Mouse (Mus musculus) liver, embryonic 11.5 days (tissue): Measurements from ENCODE around the gene Gli1. TPM values are rescaled to one million over a fixed set of nuclear protein-coding genes. Genes with fewer than 3 reads are reported as not detected.

Source experiments
- ATAC-seq: fragments of 200-750 bp; cut with Nextera tagmentation; replicated peaks from 2 replicates; pipeline ENCODE4 v1.8.0; 2017; ENCODE audit warnings: moderate number of reproducible peaks, mild to moderate bottlenecking, moderate TSS enrichment, moderate library complexity; ENCODE audit not compliant: low FRiP score
- DNase-seq: peaks from one replicate; pipeline ENCODE4 v3.0.0-alpha.2; 2017; ENCODE audit warnings: low spot score
- H3K27ac ChIP-seq: fragments of 300-500 bp; sonication (generic); 2 replicates; pipeline ENCODE4 v1.5.1; 2014; ENCODE audit warnings: mild to moderate bottlenecking, low read depth, low read length, control low read depth
- H3K27me3 ChIP-seq: fragments of 300-500 bp; sonication (generic); replicated peaks from 2 replicates; pipeline ENCODE4 v1.6.1; 2014; ENCODE audit warnings: low read length, mixed read lengths; ENCODE audit not compliant: control insufficient read depth, insufficient read depth
- H3K36me3 ChIP-seq: fragments of 300-500 bp; sonication (generic); 2 replicates; pipeline ENCODE4 v1.6.1; 2014; ENCODE audit warnings: mild to moderate bottlenecking, low read length, moderate library complexity, mixed read lengths; ENCODE audit not compliant: control insufficient read depth, insufficient read depth
- H3K4me1 ChIP-seq: fragments of 300-500 bp; sonication (generic); replicated peaks from 2 replicates; pipeline ENCODE4 v1.6.1; 2014; ENCODE audit warnings: low read length, mixed read lengths; ENCODE audit not compliant: control insufficient read depth, insufficient read depth
- H3K4me2 ChIP-seq: fragments of 300-500 bp; sonication (generic); 2 replicates; pipeline ENCODE4 v1.6.1; 2014; ENCODE audit warnings: mild to moderate bottlenecking, control low read depth, moderate library complexity
- H3K4me3 ChIP-seq: fragments of 300-500 bp; sonication (generic); 2 replicates; pipeline ENCODE4 v1.5.1; 2014; ENCODE audit warnings: low read depth, low read length, control low read depth
- H3K9ac ChIP-seq: fragments of 300-500 bp; sonication (generic); 2 replicates; pipeline ENCODE4 v1.6.1; 2014; ENCODE audit warnings: low read depth, low read length, control low read depth
- H3K9me3 ChIP-seq: fragments of 300-500 bp; sonication (generic); 2 replicates; pipeline ENCODE4 v1.6.1; 2016; ENCODE audit warnings: low read length, inconsistent platforms, mixed read lengths; ENCODE audit not compliant: control insufficient read depth
- WGBS: fragments of 180-500 bp; shearing (Covaris S2); extraction: QIAGEN DNeasy Blood & Tissue Kit; methylation state at CpG from one replicate; pipeline ENCODE4 v1.1.7; 2014; 5-methylcytosine and 5-hydroxymethylcytosine counted together
- polyA plus RNA-seq: library from polyadenylated mRNA; unstranded; fragments of >200 nt; fragmentation: Nextera tagmentation; extraction: Ambion mirVana; gene quantifications from 2 replicates; pipeline ENCODE4 v1.2.1, GENCODE M21; 2014

Gli1 gene
- polyA plus RNA-seq, 1 experiment from 2014 or later: 2.1 TPM

DNA sequence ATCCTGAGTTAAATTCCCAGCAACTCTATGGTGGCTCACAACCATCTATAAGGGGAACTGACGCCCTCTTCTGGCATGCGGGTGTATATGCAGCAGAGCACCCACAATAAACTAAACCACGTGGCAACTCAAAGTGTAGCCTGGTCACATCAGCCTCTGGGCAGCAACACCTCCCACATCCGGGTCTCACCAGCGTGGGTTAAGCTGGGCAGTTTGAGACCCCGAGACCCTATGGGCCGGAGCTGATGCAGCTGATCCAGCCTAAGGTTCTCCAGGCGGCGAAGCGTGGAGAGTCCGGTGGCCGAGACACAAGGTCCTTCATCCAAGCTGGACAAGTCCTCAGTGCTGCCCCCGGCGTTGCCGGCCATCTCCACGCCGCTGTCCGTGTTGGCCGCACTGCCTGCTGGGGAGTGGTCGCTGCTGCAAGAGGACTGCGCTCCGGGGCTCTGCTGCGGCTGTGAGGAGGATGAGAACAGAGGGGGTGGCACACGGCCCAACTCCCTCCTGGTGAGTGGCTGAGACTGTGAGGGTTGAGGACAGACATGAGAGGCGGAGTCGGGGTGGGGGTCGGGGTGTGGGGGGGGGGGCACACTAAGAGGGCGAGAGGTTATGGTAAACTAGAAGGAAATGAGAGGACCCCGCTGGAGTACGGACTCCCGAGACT lies 9.4 kb downstream of the Gli1 start:
- Histone ChIP-seq H3K9me3 (no peaks in the 10 kb centered on the region), H3K27me3 (peaks cover 12% of the 10 kb centered on the region), H3K9ac (0 out of 2 replicates have a peak overlapping the region, but pooled peaks have one; percentile 39), H3K27ac (no peak overlapping the region; the same call in 1 of the 2 replicates), H3K4me1 (0 out of 2 replicates have a peak, but pooled peaks cover 3% of the 10 kb centered on the region), H3K4me3 (peak overlapping the region; percentile 36), H3K4me2 (peak overlapping the region; percentile 62), H3K36me3 (peaks cover 5% of the 10 kb centered on the region; the same call in 1 of the 2 replicates)
- 31% methylated on average over 31 of the region's 31 CpGs for WGBS
- DNase-seq (peak; percentile 53), ATAC-seq (peak; percentile 47)

DNA sequence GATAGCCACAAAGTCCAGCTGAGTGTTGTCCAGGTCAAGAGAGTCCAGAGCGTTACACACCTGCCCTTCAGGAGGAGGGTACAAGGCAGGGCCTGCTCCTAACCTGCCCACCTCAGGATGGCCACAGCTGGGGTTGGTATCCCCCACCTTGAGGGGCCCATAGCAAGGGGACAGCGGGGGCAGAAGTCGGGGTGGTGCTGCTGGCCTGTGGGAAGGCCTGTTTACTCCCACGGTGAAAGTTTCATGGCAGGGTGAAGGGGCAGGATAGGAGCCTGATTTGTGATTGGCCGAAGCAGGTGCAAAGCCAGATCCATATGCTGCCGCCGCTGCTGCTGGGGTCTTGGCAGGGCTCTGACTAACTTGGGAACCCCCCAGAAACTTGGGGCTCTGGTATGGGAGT lies 11.6 kb downstream of the Gli1 start:
- Histone ChIP-seq H3K9ac (no peak overlapping the region), H3K27ac (no peak overlapping the region), H3K9me3 (no peaks in the 10 kb centered on the region), H3K27me3 (peaks cover 29% of the 10 kb centered on the region), H3K36me3 (peaks cover 5% of the 10 kb centered on the region; the same call in 1 of the 2 replicates), H3K4me3 (no peak overlapping the region), H3K4me1 (peaks cover 17% of the 10 kb centered on the region), H3K4me2 (no peak overlapping the region)
- ATAC-seq: no peak
- WGBS: 77% methylated on average over 7 of the region's 7 CpGs
- DNase-seq: no peak

DNA sequence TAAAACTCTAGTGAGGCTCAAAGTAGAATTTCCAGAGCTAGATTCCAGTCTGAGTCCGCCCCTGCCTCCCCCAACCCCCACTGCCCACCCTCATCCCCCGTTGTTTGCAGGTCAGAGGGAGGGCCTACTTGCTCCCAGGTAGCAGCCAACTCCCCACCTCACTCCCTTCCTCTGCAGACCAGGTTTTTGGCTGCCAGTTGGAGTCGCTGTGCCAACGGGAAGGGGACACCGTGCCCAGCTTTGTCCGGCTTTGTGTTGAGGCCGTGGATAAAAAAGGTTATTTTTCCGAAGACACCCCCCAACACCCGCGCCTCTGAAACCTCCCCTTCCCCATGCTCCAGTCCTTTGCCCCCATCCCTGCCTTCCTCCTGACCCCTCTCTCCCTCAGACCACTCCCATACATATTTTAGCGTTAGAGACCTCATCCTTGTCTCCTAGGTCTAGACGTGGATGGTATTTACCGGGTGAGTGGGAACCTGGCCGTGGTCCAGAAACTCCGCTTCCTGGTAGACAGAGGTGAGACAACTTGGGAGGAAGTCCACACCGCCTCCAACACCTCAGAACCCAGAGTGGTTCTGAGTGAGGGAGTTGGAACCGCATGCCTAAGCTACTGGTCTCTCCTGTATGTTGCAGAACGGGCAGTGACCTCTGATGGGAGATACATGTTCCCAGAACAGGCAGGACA lies 14.2 kb downstream of the Gli1 start:
- Histone ChIP-seq H3K27me3 (peaks cover 29% of the 10 kb centered on the region), H3K9me3 (no peaks in the 10 kb centered on the region), H3K9ac (no peak overlapping the region), H3K4me1 (peaks cover 37% of the 10 kb centered on the region), H3K27ac (no peak overlapping the region), H3K4me2 (peak overlapping the region; percentile 97), H3K4me3 (peak overlapping the region; percentile 70), H3K36me3 (peaks cover 3% of the 10 kb centered on the region; the same call in 1 of the 2 replicates)
- no peak for DNase-seq
- 68% methylated on average over 18 of the region's 18 CpGs for WGBS
- no peak for ATAC-seq

DNA sequence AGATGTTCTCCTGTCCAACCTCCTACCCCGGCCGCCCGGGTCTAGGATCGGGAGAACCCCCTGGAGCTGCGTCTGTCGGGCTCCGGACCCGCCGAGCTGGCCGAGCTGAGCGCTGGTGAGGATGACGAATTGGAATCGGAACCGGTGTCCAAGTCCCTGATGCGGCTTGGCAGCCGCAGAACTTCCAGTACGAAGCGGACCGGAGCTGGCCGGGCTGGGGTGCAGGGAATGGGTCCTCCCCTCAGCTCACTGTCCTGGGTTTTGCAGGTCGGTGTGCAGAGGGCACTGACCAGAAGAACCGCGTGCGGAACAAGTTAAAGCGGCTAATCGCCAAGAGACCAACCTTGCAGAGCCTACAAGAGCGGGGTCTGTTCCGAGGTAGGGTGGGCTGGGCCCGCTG lies 14.9 kb downstream of the Gli1 start:
- peak overlapping the region; percentile 85 for H3K9ac ChIP-seq
- ATAC-seq (no peak), DNase-seq (no peak)
- 8% methylated on average over 29 of the region's 29 CpGs for WGBS
- peak overlapping the region; percentile 97 for H3K4me2 ChIP-seq
- H3K9me3 ChIP-seq: no peaks in the 10 kb centered on the region
- peaks cover 29% of the 10 kb centered on the region for H3K27me3 ChIP-seq
- H3K4me3 ChIP-seq: peak overlapping the region; percentile 70
- peaks cover 3% of the 10 kb centered on the region; the same call in 1 of the 2 replicates for H3K36me3 ChIP-seq
- H3K4me1 ChIP-seq: peaks cover 37% of the 10 kb centered on the region
- H3K27ac ChIP-seq: no peak overlapping the region

DNA sequence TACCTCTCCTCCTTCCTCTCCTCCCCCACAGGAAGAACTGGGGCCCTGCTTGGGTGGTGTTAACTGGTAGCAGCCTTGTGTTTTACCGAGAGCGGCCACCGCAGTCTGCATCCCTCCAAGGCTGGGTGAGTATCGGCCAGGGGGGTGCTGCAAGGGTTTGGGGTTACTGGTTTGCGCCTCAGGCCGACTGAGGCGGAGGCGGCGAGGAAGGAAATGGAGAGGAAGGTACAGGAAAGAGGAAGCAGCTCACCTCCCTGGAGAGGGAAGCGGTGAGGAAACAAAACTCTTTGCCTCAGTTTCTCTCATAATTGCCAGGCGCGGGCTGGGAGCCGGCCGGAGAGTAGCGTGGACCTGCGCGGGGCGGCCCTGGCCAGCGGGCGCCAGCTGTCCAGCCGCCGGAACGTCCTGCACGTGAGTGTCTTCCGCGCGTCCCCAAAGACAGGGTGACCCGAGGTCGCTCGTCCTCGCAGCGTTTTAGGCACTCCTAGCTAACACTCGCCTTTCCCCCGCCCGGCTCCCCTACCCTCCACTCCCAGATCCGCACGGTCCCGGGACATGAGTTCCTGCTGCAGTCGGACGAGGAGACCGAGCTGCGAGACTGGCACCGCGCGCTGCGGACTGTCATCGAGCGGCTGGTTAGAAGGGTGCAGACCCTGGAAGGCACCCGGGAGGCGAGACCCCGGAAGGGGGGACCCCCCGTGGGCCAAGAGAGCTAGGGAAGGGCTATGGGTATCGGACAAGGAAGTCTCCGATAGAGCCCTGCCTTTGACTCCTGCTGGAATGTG lies 15.6 kb downstream of the Gli1 start:
- H3K4me3 ChIP-seq: peak overlapping the region; percentile 70
- peak; percentile 68 for DNase-seq
- H3K4me1 ChIP-seq: peaks cover 37% of the 10 kb centered on the region

DNA sequence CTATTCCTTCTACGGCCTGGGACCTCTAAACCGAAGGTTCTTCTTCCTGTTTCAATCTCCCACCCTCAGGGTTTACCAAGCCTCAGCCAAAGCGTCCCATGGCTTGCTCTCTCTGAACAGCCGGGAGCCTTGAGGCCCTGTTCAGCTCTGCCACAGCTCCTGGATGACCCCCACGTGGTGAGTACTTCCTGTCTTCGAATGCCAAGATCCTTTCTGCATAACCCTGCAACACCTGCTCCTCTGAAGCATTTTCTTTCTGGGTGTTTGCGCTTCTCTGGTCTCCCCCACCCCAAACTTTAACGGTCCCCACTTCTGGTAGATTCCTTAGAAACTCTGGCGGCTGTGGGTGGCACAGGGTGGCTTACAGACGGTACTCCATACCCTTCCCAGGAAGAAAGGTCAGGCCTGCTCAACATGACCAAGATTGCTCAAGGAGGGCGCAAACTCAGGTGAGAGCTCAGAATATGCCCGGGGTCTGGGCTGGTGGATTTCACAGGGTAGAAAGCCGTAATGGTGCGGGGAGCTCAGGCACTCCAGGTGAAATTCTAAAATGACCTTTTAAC lies 16.2 kb downstream of the Gli1 start:
- peaks cover 3% of the 10 kb centered on the region; the same call in 1 of the 2 replicates for H3K36me3 ChIP-seq
- H3K27me3 ChIP-seq: peaks cover 26% of the 10 kb centered on the region
- ATAC-seq: peak; percentile 8; the same call in 1 of the 2 replicates
- H3K9ac ChIP-seq: peak overlapping the region; percentile 85
- H3K4me3 ChIP-seq: peak overlapping the region; percentile 70
- DNase-seq: no peak
- H3K9me3 ChIP-seq: no peaks in the 10 kb centered on the region
- H3K27ac ChIP-seq: peak overlapping the region; percentile 60
- H3K4me1 ChIP-seq: peaks cover 37% of the 10 kb centered on the region
- WGBS: 24% methylated on average over 14 of the region's 14 CpGs
- peak overlapping the region; percentile 97 for H3K4me2 ChIP-seq

More for the DNA sequence above, 15.6 kb downstream of the Gli1 start:
- WGBS: under 1% methylated on average over 54 of the region's 54 CpGs
- H3K9me3 ChIP-seq: no peaks in the 10 kb centered on the region
- H3K27ac ChIP-seq: peak overlapping the region; percentile 60
- H3K9ac ChIP-seq: peak overlapping the region; percentile 85
- H3K4me2 ChIP-seq: peak overlapping the region; percentile 97
- peak; percentile 60 for ATAC-seq
- peaks cover 26% of the 10 kb centered on the region for H3K27me3 ChIP-seq
- peaks cover 3% of the 10 kb centered on the region; the same call in 1 of the 2 replicates for H3K36me3 ChIP-seq

DNA sequence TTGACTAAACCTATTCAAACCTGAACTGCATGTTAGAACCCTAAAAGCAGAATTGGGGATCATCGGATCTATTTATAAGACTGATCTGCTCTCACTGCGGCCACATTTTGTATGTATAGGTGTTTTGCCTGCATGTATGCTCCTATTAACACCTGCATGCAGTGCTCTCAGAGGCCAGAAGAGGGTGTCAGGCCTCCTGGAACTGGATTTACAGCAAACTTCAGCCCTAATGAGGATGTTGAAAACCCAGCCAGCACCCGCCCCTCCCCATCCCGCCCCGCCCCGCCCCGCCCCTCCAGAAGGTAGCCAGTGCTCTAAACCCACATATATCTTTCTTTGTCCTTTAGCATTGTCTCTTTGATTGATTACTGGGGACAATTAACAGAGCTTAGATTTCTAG lies 17.3 kb downstream of the Gli1 start:
- ATAC-seq: peak; percentile 73
- DNase-seq: peak; percentile 60
- Histone ChIP-seq H3K4me3 (0 out of 2 replicates have a peak overlapping the region, but pooled peaks have one; percentile 11), H3K4me2 (peak overlapping the region; percentile 46), H3K27ac (no peak overlapping the region), H3K27me3 (peaks cover 26% of the 10 kb centered on the region), H3K9ac (no peak overlapping the region), H3K4me1 (peaks cover 34% of the 10 kb centered on the region), H3K9me3 (no peaks in the 10 kb centered on the region), H3K36me3 (peaks cover 3% of the 10 kb centered on the region; the same call in 1 of the 2 replicates)
- WGBS: 7% methylated on average over 7 of the region's 7 CpGs
